Mouse (Mus musculus) lung, postnatal 0 days (tissue): ENCODE data around the gene Slc41a2. TPM values are rescaled to one million over a fixed set of nuclear protein-coding genes. Genes with fewer than 3 reads are reported as not detected.

Experiments
- ATAC-seq: fragments of 200-750 bp; cut with Nextera tagmentation; 2 replicates; pipeline ENCODE4 v1.8.0; 2017; ENCODE audit warnings: moderate library complexity
- DNase-seq: peaks from one replicate; pipeline ENCODE4 v3.0.0-alpha.2; 2016; ENCODE audit warnings: low spot score
- H3K27ac ChIP-seq: fragments of 300-500 bp; sonication (generic); 2 replicates; pipeline ENCODE4 v1.5.1; 2014; ENCODE audit warnings: antibody characterized with exemption, mild to moderate bottlenecking, low read length, mixed read lengths
- H3K27me3 ChIP-seq: fragments of 300-500 bp; sonication (generic); replicated peaks from 2 replicates; pipeline ENCODE4 v1.6.1; 2014; ENCODE audit warnings: low read length, mixed read lengths; ENCODE audit not compliant: insufficient read depth
- H3K36me3 ChIP-seq: fragments of 300-500 bp; sonication (generic); 2 replicates; pipeline ENCODE4 v1.6.1; 2014; ENCODE audit warnings: low read length, mixed read lengths; ENCODE audit not compliant: insufficient read depth
- H3K4me1 ChIP-seq: fragments of 300-500 bp; sonication (generic); 2 replicates; pipeline ENCODE4 v1.6.1; 2014; ENCODE audit warnings: antibody characterized with exemption, low read depth, low read length, mixed read lengths; ENCODE audit not compliant: insufficient read depth
- H3K4me2 ChIP-seq: fragments of 300-500 bp; sonication (generic); replicated peaks from 2 replicates; pipeline ENCODE4 v1.6.1; 2014; ENCODE audit warnings: low read depth, mild to moderate bottlenecking, low read length, moderate library complexity, mixed read lengths
- H3K4me3 ChIP-seq: fragments of 300-500 bp; sonication (generic); 2 replicates; pipeline ENCODE4 v1.5.1; 2014; ENCODE audit warnings: low read depth, low read length
- H3K9ac ChIP-seq: fragments of 300-500 bp; sonication (generic); replicated peaks from 2 replicates; pipeline ENCODE4 v1.6.1; 2014; ENCODE audit warnings: low read depth, mild to moderate bottlenecking
- H3K9me3 ChIP-seq: fragments of 300-500 bp; sonication (generic); 2 replicates; pipeline ENCODE4 v1.6.1; 2016; ENCODE audit warnings: low read length, mixed read lengths
- CTCF ChIP-seq: IDR thresholded peaks from 2 replicates; pipeline ENCODE4 v1.5.1; 2016; ENCODE audit warnings: antibody characterized with exemption, mild to moderate bottlenecking
- EP300 ChIP-seq: IDR thresholded peaks from 2 replicates; pipeline ENCODE4 v1.6.1; 2016; ENCODE audit warnings: antibody characterized with exemption, mild to moderate bottlenecking, control low read depth
- WGBS: fragments of 180-500 bp; shearing (Covaris S2); extraction: QIAGEN DNeasy Blood & Tissue Kit; methylation state at CpG from one replicate; pipeline ENCODE4 v1.1.7; 2014; 5-methylcytosine and 5-hydroxymethylcytosine counted together
- polyA plus RNA-seq: library from polyadenylated mRNA; unstranded; fragments of >200 nt; fragmentation: Nextera tagmentation; extraction: Ambion mirVana; gene quantifications from 2 replicates; pipeline ENCODE4 v1.2.1, GENCODE M21; 2015

Slc41a2 gene
- polyA plus RNA-seq, 1 experiment from 2014 or later = 1.2 TPM

- H3K27me3 ChIP-seq = no peaks in the 10 kb centered on the region
- no peaks in the 10 kb centered on the region for H3K9me3 ChIP-seq
- H3K27ac ChIP-seq = no peak overlapping the region
- no peak overlapping the region for H3K4me3 ChIP-seq
- 54% methylated on average over 5 of the region's 5 CpGs for WGBS
- no peaks in the 10 kb centered on the region for H3K36me3 ChIP-seq
- no peaks in the 10 kb centered on the region for H3K4me1 ChIP-seq
- no peak for TF ChIP-seq EP300
- H3K9ac ChIP-seq = no peak overlapping the region
- ATAC-seq (peak; percentile 83), DNase-seq (peak; percentile 68)
- no peak overlapping the region for H3K4me2 ChIP-seq
These were observed 120.4 kb downstream of the Slc41a2 start for GRCm38 (mm10) chr10:83217256-83217655.

- H3K4me3 ChIP-seq = no peak overlapping the region
- no peaks in the 10 kb centered on the region for H3K36me3 ChIP-seq
- WGBS = 53% methylated on average over 5 of the region's 5 CpGs
These were observed 122.1 kb downstream of the Slc41a2 start for GRCm38 (mm10) chr10:83215559-83215958.

GRCm38 (mm10) chr10:83212618-83213017, 125.1 kb downstream of the Slc41a2 start:
- no peak overlapping the region for H3K9ac ChIP-seq
- ATAC-seq (no peak), DNase-seq (no peak)
- H3K4me1 ChIP-seq = no peaks in the 10 kb centered on the region; the same call in 1 of the 2 replicates
- no peaks in the 10 kb centered on the region for H3K36me3 ChIP-seq
- TF ChIP-seq CTCF = no peak
- TF ChIP-seq EP300 = no peak
- H3K9me3 ChIP-seq = no peaks in the 10 kb centered on the region
- H3K27ac ChIP-seq = no peak overlapping the region
- WGBS = 84% methylated on average over 4 of the region's 4 CpGs
- H3K27me3 ChIP-seq = no peaks in the 10 kb centered on the region
- H3K4me3 ChIP-seq = no peak overlapping the region
- H3K4me2 ChIP-seq = no peak overlapping the region

More at GRCm38 (mm10) chr10:83215559-83215958, 122.1 kb downstream of the Slc41a2 start:
- H3K9ac ChIP-seq = no peak overlapping the region
- no peak for DNase-seq
- no peaks in the 10 kb centered on the region for H3K9me3 ChIP-seq
- no peak overlapping the region for H3K27ac ChIP-seq
- no peak for ATAC-seq
- TF ChIP-seq CTCF = no peak
- no peak for TF ChIP-seq EP300
- H3K4me2 ChIP-seq = no peak overlapping the region
- no peaks in the 10 kb centered on the region for H3K4me1 ChIP-seq
- H3K27me3 ChIP-seq = no peaks in the 10 kb centered on the region

- H3K36me3 ChIP-seq = no peaks in the 10 kb centered on the region
- WGBS = 41% methylated on average over 6 of the region's 6 CpGs
- no peak overlapping the region for H3K27ac ChIP-seq
- H3K4me3 ChIP-seq = no peak overlapping the region
- no peaks in the 10 kb centered on the region; the same call in 1 of the 2 replicates for H3K4me1 ChIP-seq
- no peak for DNase-seq
- no peak for TF ChIP-seq CTCF
- TF ChIP-seq EP300 = no peak
- ATAC-seq = no peak
- no peak overlapping the region for H3K4me2 ChIP-seq
- H3K9me3 ChIP-seq = no peaks in the 10 kb centered on the region
- H3K27me3 ChIP-seq = no peaks in the 10 kb centered on the region
- no peak overlapping the region for H3K9ac ChIP-seq
These were observed 126.6 kb downstream of the Slc41a2 start for GRCm38 (mm10) chr10:83210968-83211583.

DNA sequence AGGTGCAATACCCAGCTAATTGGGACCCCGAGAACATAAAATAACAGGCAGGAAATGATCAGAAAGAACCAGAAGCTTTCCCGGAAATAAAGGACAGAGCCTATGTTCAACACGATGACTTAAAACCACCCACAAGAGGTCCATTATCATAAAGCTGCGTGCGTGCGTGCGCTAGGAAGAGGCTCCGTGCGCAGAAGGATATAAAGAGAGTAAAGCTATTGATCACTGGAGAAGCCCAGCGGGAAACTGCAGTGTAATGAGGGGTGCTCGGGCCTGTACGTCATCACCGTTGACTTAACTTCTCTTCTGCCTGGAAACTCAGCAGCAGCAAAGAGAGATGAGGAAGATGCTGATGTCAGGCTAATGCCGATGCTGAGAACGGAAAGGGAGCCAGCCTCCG, 127.6 kb downstream of the Slc41a2 start:
- TF ChIP-seq EP300 = no peak
- no peak for TF ChIP-seq CTCF
- no peak overlapping the region for H3K4me2 ChIP-seq
- H3K4me1 ChIP-seq = no peaks in the 10 kb centered on the region; the same call in 1 of the 2 replicates
- no peak overlapping the region for H3K9ac ChIP-seq
- ATAC-seq = no peak
- no peaks in the 10 kb centered on the region for H3K9me3 ChIP-seq
- H3K27me3 ChIP-seq = no peaks in the 10 kb centered on the region
- DNase-seq = no peak
- H3K4me3 ChIP-seq = no peak overlapping the region
- no peaks in the 10 kb centered on the region for H3K36me3 ChIP-seq
- no peak overlapping the region for H3K27ac ChIP-seq
- WGBS = 78% methylated on average over 16 of the region's 16 CpGs

DNA sequence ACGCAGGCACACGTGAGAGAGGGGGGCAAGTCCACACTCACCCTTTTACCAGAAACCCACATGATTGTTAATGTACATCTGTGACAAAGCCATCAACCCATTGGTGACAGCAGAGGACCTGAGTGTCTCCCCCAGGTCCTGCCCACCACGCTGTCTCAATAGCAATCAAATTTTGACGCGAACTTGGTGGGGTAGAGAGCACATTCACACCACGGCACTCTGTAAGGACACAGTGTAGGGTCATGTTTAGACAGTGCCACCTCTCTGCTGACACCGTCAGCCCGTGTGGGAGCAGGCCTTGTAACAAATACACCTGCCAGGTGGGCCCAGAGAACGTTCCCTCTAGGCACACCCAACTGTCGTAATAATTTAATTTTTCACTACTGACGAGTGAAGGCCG, 128.3 kb downstream of the Slc41a2 start:
- H3K4me3 ChIP-seq = no peak overlapping the region
- TF ChIP-seq EP300 = no peak
- no peak for TF ChIP-seq CTCF
- no peak overlapping the region for H3K27ac ChIP-seq
- H3K27me3 ChIP-seq = no peaks in the 10 kb centered on the region
- H3K9me3 ChIP-seq = no peaks in the 10 kb centered on the region
- no peaks in the 10 kb centered on the region; the same call in 1 of the 2 replicates for H3K4me1 ChIP-seq
- H3K4me2 ChIP-seq = no peak overlapping the region
- WGBS = 62% methylated on average over 12 of the region's 12 CpGs
- no peak for DNase-seq
- no peaks in the 10 kb centered on the region for H3K36me3 ChIP-seq
- ATAC-seq = no peak
- no peak overlapping the region for H3K9ac ChIP-seq

GRCm38 (mm10) chr10:83208436-83208835, 129.2 kb downstream of the Slc41a2 start:
- H3K4me3 ChIP-seq = no peak overlapping the region
- no peak for ATAC-seq
- no peak overlapping the region for H3K27ac ChIP-seq
- H3K4me2 ChIP-seq = no peak overlapping the region
- H3K36me3 ChIP-seq = no peaks in the 10 kb centered on the region
- 81% methylated on average over 7 of the region's 7 CpGs for WGBS
- H3K9me3 ChIP-seq = no peaks in the 10 kb centered on the region
- H3K9ac ChIP-seq = no peak overlapping the region
- DNase-seq = no peak
- H3K27me3 ChIP-seq = no peaks in the 10 kb centered on the region
- TF ChIP-seq CTCF (no peak), EP300 (no peak)
- no peaks in the 10 kb centered on the region; the same call in 1 of the 2 replicates for H3K4me1 ChIP-seq
